Mouse (Mus musculus) limb, embryonic 10.5 days (tissue): ENCODE results near the gene Edaradd. TPM values are rescaled to one million over a fixed set of nuclear protein-coding genes. Genes with fewer than 3 reads are reported as not detected.
"Not testable (repeated sequence)": the region's sequence is repeated elsewhere in the genome, so short reads cannot be mapped to it uniquely, and the experiment has no call there.

Experiments
- DNase-seq: peaks from one replicate; pipeline ENCODE4 v3.0.0-alpha.2; 2017; ENCODE audit warnings: low spot score
- H3K27ac ChIP-seq: fragments of 300-500 bp; sonication (generic); 2 replicates; pipeline ENCODE4 v1.5.1; 2016; ENCODE audit warnings: mild to moderate bottlenecking
- H3K27me3 ChIP-seq: fragments of 300-500 bp; sonication (generic); 2 replicates; pipeline ENCODE4 v1.6.1; 2016; ENCODE audit warnings: low read depth, mild to moderate bottlenecking; ENCODE audit not compliant: poor library complexity, severe bottlenecking
- H3K36me3 ChIP-seq: fragments of 300-500 bp; sonication (generic); 2 replicates; pipeline ENCODE4 v1.6.1; 2016; ENCODE audit warnings: mild to moderate bottlenecking, moderate library complexity
- H3K4me1 ChIP-seq: fragments of 300-500 bp; sonication (generic); 2 replicates; pipeline ENCODE4 v1.6.1; 2016
- H3K4me3 ChIP-seq: fragments of 300-500 bp; sonication (generic); 2 replicates; pipeline ENCODE4 v1.5.1; 2016; ENCODE audit warnings: mild to moderate bottlenecking, moderate library complexity
- H3K9me3 ChIP-seq: fragments of 300-500 bp; sonication (generic); replicated peaks from 2 replicates; pipeline ENCODE4 v1.6.1; 2016; ENCODE audit warnings: mild to moderate bottlenecking
- WGBS: fragments of 180-500 bp; shearing (Covaris S2); methylation state at CpG from one replicate; pipeline ENCODE4 v1.1.7; 2016; 5-methylcytosine and 5-hydroxymethylcytosine counted together
- polyA plus RNA-seq: library from polyadenylated mRNA; unstranded; fragments of >200 nt; fragmentation: Nextera tagmentation; extraction: Ambion mirVana; gene quantifications from 2 replicates; pipeline ENCODE4 v1.2.1, GENCODE M21; 2016

The Edaradd gene
- polyA plus RNA-seq, 1 experiment from 2014 or later = 1.7 TPM

DNA sequence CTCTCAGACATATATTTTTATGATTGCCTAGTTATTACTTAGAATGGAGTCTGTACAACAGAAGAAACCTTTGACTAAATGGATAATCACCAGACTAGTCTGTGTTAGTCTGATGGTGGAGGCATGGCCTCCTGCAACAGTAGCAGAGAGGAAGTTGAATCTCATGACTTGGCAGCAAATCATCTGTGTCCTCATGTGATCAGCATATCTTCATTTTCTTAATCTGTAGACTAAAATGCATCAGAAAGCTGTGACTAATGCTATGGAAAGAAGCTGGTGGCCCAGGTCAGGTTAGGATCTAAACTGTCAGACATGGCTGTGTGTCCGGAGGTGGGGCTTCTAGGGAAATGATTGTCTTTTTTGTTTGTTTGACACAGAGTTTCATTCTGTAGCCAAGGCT lies 51.8 kb downstream of the Edaradd start:
- no peaks in the 10 kb centered on the region for H3K27me3 ChIP-seq
- no peaks in the 10 kb centered on the region for H3K36me3 ChIP-seq
- H3K4me1 ChIP-seq = no peaks in the 10 kb centered on the region
- WGBS = 92% methylated on average over 1 of the region's 1 CpGs
- H3K27ac ChIP-seq = no peak overlapping the region
- no peak for DNase-seq
- H3K4me3 ChIP-seq = no peak overlapping the region
- H3K9me3 ChIP-seq = no peaks in the 10 kb centered on the region

GRCm38 (mm10) chr13:12464844-12465243 lies 55.4 kb downstream of the Edaradd start, which contains the start of gene Lgals8:
Gene Lgals8, minus strand, starts transcription at chr13:12464944.
- WGBS = 90% methylated on average over 1 of the region's 1 CpGs
- H3K36me3 ChIP-seq = no peaks in the 10 kb centered on the region
- peaks cover 9% of the 10 kb centered on the region; the same call in 1 of the 2 replicates for H3K4me1 ChIP-seq
- H3K27ac ChIP-seq = no peak within 1 kb of the TSS
- no peaks in the 10 kb centered on the region for H3K9me3 ChIP-seq
- no peak within 1 kb of the TSS for H3K4me3 ChIP-seq
- DNase-seq = no peak
- no peaks in the 10 kb centered on the region for H3K27me3 ChIP-seq

- not testable (repeated sequence) for H3K4me3 ChIP-seq, H3K27me3 ChIP-seq, H3K27ac ChIP-seq, H3K36me3 ChIP-seq, H3K9me3 ChIP-seq, H3K4me1 ChIP-seq, DNase-seq
- WGBS = 80% methylated on average over 6 of the region's 6 CpGs
Observed at GRCm38 (mm10) chr13:12464159-12464558, 56.1 kb downstream of the Edaradd start.

DNA sequence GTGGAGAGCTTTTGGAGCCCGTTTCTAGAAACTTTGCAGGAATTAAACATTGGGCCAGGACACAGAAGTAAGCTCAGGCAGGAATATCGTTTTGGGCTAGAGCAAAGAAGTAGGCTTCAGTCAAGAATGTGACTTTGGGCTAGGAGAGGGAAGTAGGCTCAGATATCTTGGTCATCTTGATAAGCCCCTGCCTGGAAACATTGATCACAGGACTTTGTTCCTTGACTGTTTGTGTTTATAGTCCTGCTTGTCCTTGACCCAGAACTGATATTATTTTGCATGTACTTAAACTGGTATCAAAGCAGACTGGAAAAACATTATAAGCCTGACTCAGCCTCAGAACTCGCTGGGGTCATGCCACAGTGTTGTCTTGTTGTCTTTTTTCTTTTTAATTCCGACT lies 57.6 kb downstream of the Edaradd start:
- Histone ChIP-seq H3K27me3 (no peaks in the 10 kb centered on the region), H3K36me3 (no peaks in the 10 kb centered on the region), H3K9me3 (no peaks in the 10 kb centered on the region), H3K27ac (no peak overlapping the region), H3K4me1 (peaks cover 9% of the 10 kb centered on the region; the same call in 1 of the 2 replicates), H3K4me3 (no peak overlapping the region)
- no peak for DNase-seq
- WGBS = 81% methylated on average over 4 of the region's 4 CpGs

GRCm38 (mm10) chr13:12461730-12462119 lies 58.5 kb downstream of the Edaradd start:
- H3K27ac ChIP-seq = peak overlapping the region; percentile 70
- no peak for DNase-seq
- WGBS = 5% methylated on average over 7 of the region's 7 CpGs

GRCm38 (mm10) chr13:12460881-12461729 lies 59.1 kb downstream of the Edaradd start:
- H3K36me3 ChIP-seq = no peaks in the 10 kb centered on the region
- 2% methylated on average over 59 of the region's 59 CpGs for whole genome bisulfite sequencing
- peak overlapping the region; percentile 70 for H3K27ac ChIP-seq
- H3K4me1 ChIP-seq = peaks cover 9% of the 10 kb centered on the region; the same call in 1 of the 2 replicates
- H3K9me3 ChIP-seq = no peaks in the 10 kb centered on the region
- DNase-seq = peak; percentile 91
- no peaks in the 10 kb centered on the region for H3K27me3 ChIP-seq
- peak overlapping the region; percentile 76 for H3K4me3 ChIP-seq

More at GRCm38 (mm10) chr13:12461730-12462119, 58.5 kb downstream of the Edaradd start:
- H3K4me3 ChIP-seq = peak overlapping the region; percentile 76
- no peaks in the 10 kb centered on the region for H3K9me3 ChIP-seq
- peaks cover 9% of the 10 kb centered on the region; the same call in 1 of the 2 replicates for H3K4me1 ChIP-seq
- H3K27me3 ChIP-seq = no peaks in the 10 kb centered on the region
- no peaks in the 10 kb centered on the region for H3K36me3 ChIP-seq

DNA sequence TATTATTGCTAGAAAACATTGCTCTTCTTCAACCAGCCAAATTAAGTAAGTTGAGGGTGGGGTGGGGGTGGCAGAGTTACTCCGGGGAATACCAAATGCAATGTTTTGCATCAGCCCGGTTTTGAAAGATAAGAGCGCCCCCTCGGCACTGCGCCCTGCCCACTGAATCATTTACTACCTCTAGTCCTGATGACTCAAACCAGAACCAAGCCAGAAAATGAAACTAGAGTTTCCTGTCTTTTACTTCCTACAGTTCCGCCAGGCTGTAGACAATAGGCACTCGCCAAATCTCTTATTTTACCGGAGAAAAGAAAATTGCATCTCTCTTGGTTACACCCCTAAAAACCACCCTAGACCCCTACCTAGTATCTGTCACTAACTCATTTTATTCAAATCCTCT lies 59.8 kb downstream of the Edaradd start:
- H3K4me1 ChIP-seq = peaks cover 9% of the 10 kb centered on the region; the same call in 1 of the 2 replicates

GRCm38 (mm10) chr13:12456711-12457110 lies 63.5 kb downstream of the Edaradd start:
- Histone ChIP-seq H3K9me3 (no peaks in the 10 kb centered on the region), H3K4me3 (no peak overlapping the region), H3K4me1 (peaks cover 5% of the 10 kb centered on the region; the same call in 1 of the 2 replicates), H3K36me3 (no peaks in the 10 kb centered on the region), H3K27ac (no peak overlapping the region), H3K27me3 (no peaks in the 10 kb centered on the region)
- no peak for DNase-seq
- 85% methylated on average over 7 of the region's 7 CpGs for WGBS

More for the DNA sequence above, 59.8 kb downstream of the Edaradd start:
- 15% methylated on average over 8 of the region's 8 CpGs for WGBS
- H3K27me3 ChIP-seq = no peaks in the 10 kb centered on the region
- no peaks in the 10 kb centered on the region for H3K36me3 ChIP-seq
- peak overlapping the region; percentile 76 for H3K4me3 ChIP-seq
- no peak for DNase-seq
- H3K9me3 ChIP-seq = no peaks in the 10 kb centered on the region
- H3K27ac ChIP-seq = peak overlapping the region; percentile 70; the same call in 1 of the 2 replicates

DNA sequence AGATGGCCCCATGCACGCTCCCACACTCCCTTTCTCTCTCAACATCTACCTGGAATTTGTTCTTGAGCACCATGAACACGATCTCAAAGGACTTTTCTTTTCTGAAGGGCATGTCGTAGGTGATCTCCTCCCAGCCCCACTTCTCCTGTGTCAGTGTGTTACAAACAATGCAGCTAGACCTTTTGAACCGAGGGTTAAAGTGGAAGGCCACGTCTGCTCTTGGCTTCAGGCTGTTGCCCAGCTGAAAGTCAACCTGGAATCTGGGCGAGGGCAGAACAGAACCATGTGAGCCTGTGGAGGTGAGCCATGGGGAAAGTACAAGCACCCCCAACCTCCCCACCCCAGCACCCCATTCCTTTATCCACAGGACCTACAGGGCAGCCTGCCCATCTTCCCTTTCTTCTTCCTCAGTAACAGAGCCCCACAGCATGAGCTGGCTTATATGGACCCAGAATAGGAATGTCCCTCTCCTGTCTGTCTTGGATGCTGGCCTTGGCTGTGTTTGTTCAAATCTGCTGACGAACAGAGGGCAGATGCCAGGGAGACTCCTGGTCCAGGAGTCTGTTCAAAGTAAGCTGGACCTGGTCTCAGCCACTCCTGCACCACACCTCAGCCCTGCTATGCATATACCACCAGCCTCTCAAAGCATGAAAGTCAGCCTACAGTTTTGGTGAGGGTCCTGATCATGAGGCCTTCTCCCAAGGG lies 65.4 kb downstream of the Edaradd start:
- no peak for DNase-seq
- Histone ChIP-seq H3K4me1 (no peaks in the 10 kb centered on the region), H3K27me3 (no peaks in the 10 kb centered on the region), H3K27ac (no peak overlapping the region), H3K4me3 (no peak overlapping the region), H3K9me3 (no peaks in the 10 kb centered on the region), H3K36me3 (no peaks in the 10 kb centered on the region)
- WGBS = 79% methylated on average over 7 of the region's 7 CpGs

DNA sequence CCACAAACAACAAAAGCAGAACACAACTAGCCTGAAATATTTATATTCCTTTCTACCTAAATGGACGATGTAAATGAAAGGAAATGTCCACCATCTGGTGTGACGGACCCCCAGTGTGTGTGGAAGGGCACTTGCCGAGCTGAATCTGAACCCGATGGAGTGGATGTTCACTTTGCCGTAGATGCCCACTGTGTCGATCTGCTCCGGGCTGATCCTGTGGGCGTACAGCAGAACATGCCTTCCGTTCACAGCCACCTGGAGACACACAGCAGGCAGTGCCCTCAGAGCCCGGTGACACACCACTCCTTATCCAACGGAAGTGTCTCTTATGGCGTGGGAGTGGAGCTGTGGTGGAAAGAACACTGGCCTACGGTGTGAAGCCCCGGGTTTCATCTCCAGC lies 67.1 kb downstream of the Edaradd start:
- Histone ChIP-seq H3K4me3 (no peak overlapping the region), H3K27ac (no peak overlapping the region), H3K4me1 (no peaks in the 10 kb centered on the region), H3K27me3 (no peaks in the 10 kb centered on the region), H3K9me3 (no peaks in the 10 kb centered on the region), H3K36me3 (no peaks in the 10 kb centered on the region)
- 94% methylated on average over 14 of the region's 14 CpGs for WGBS
- DNase-seq = no peak

DNA sequence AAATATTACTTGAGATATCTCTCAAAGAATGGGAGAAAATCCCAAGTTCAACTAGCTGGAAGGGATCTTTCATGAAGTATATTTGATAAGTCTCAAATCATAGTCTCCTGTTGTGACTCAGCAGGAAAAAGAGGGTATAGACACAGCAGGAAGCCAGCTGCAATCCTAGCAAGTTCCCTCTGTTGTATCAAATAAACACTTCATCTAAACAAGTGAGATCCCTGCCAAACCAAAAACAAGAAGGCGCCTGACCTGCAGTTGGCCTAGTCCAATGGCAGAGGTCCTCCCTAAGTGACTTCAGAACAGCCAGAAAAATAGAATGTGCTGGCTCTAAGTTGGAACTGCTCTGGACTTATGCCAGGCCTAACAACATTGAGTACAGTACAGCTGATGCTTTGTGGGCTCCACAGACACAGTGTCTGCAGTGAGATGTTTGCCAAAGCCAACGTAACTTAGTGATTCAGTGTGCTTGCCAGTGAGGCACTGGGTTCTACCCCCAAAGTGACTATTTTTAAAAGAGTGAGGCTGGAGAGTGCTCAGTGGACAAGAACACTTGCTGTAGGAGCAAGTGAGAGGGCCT lies 78.1 kb downstream of the Edaradd start:
- Histone ChIP-seq H3K9me3 (no peaks in the 10 kb centered on the region), H3K36me3 (peaks cover 43% of the 10 kb centered on the region), H3K4me1 (no peaks in the 10 kb centered on the region), H3K27ac (no peak overlapping the region), H3K4me3 (no peak overlapping the region), H3K27me3 (no peaks in the 10 kb centered on the region)
- WGBS = 80% methylated on average over 2 of the region's 2 CpGs
- no peak for DNase-seq

GRCm38 (mm10) chr13:12440813-12441212 lies 79.4 kb downstream of the Edaradd start:
- DNase-seq = no peak
- Histone ChIP-seq H3K4me1 (no peaks in the 10 kb centered on the region), H3K27me3 (no peaks in the 10 kb centered on the region), H3K27ac (no peak overlapping the region), H3K9me3 (no peaks in the 10 kb centered on the region), H3K36me3 (peaks cover 55% of the 10 kb centered on the region), H3K4me3 (no peak overlapping the region)
- WGBS = 90% methylated on average over 6 of the region's 6 CpGs

DNA sequence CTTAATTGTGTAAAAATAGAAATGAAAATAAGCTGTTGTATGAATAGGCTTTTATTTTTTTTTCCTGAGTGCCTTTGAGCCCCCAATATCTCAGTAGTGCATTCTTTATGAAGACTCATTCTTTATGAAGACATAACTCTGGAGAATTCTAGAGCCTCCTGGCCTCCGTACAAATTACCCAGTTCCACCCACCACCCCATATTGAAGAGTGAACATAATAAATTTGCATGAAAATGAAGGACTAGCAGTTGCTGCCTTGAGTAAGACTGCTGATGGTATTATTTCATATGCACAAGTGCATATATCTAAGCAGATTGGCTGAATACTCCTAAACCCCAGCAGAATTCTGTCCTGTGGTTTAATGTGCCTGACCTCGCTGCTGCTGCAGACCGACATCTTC lies 80.7 kb downstream of the Edaradd start:
- H3K27ac ChIP-seq = no peak overlapping the region
- DNase-seq = no peak
- H3K27me3 ChIP-seq = no peaks in the 10 kb centered on the region
- H3K4me1 ChIP-seq = no peaks in the 10 kb centered on the region
- 96% methylated on average over 3 of the region's 3 CpGs for WGBS
- peaks cover 67% of the 10 kb centered on the region for H3K36me3 ChIP-seq
- no peaks in the 10 kb centered on the region for H3K9me3 ChIP-seq
- H3K4me3 ChIP-seq = no peak overlapping the region
